Mouse (Mus musculus) cortical plate, adult 2 months (tissue): ENCODE measurements at regions not wholly inside any gene's neighbourhood (a gene's known extent, or its start where the extent isn't known, plus 50 kb on each side); places are given as distances from the start of the nearest gene placed in this dataset.
A peak's percentile ranks its signal among the peaks of the same experiment; 100 is the strongest.

ENCODE experiments used
- H3K27ac ChIP-seq: fragments of 200-500 bp; 2 replicates; pipeline ENCODE4 v1.5.1; 2012; ENCODE audit warnings: low read length, control low read depth, inconsistent platforms; ENCODE audit not compliant: insufficient read depth
- H3K4me1 ChIP-seq: fragments of 200-500 bp; 2 replicates; pipeline ENCODE4 v1.6.1; 2011; ENCODE audit warnings: low read length; ENCODE audit not compliant: control insufficient read depth, insufficient read depth
- H3K4me3 ChIP-seq: fragments of 200-500 bp; 2 replicates; pipeline ENCODE4 v1.5.1; 2011; ENCODE audit warnings: mild to moderate bottlenecking, low read length, control low read depth; ENCODE audit not compliant: insufficient read depth
- CTCF ChIP-seq: fragments of 200-500 bp; IDR thresholded peaks from 2 replicates; pipeline ENCODE4 v1.5.1; 2011; ENCODE audit warnings: mild to moderate bottlenecking, control low read depth, low read length; ENCODE audit not compliant: insufficient read depth; ENCODE audit errors: extremely low read depth
- POLR2A ChIP-seq: fragments of 200-500 bp; IDR thresholded peaks from 2 replicates; pipeline ENCODE4 v1.6.1; 2011; ENCODE audit warnings: mild to moderate bottlenecking, low read length, control low read depth; ENCODE audit not compliant: insufficient read depth; ENCODE audit errors: extremely low read depth

- no peak overlapping the region for H3K27ac ChIP-seq
- H3K4me1 ChIP-seq: no peaks in the 10 kb centered on the region
- TF ChIP-seq CTCF (no peak), POLR2A (no peak)
- no peak overlapping the region for H3K4me3 ChIP-seq
Observed at GRCm38 (mm10) chr9:117967080-117967479, 73.2 kb upstream of the Azi2 start.

DNA sequence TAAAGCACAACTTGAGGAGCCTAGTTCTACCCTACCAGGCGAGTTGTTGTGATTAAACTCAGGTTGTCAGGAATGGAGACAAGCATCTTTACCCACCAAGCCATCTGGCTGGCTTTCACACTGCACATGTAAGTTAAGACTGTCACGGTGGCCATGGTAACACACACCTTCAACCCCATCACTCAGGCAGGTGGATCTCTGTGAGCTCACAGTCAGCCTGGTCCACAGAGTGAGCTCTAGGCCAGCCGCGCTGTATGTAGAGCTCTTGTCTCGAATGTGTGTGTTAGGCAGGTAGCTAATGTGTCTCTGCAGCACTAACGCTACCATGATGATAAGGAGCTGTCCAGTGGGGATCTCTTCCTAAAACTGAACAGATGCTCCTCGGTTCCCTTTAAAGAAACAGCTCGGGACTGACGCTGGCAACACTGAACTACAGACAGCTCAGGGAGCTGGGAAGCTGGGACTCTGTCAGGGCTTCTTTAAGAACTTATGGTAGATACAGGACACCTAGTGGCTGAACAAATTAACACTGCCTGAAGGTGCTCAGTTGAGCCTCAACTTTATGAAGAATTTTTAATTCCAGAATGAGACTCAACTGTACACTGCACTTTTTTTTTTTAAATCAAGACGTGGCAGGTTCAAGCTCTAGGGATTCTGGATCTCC is 73.8 kb upstream of the Azi2 start:
- TF ChIP-seq CTCF (peak; percentile 28; the same call in 1 of the 2 replicates), POLR2A (no peak)
- no peaks in the 10 kb centered on the region for H3K4me1 ChIP-seq
- H3K4me3 ChIP-seq: no peak overlapping the region
- H3K27ac ChIP-seq: no peak overlapping the region

DNA sequence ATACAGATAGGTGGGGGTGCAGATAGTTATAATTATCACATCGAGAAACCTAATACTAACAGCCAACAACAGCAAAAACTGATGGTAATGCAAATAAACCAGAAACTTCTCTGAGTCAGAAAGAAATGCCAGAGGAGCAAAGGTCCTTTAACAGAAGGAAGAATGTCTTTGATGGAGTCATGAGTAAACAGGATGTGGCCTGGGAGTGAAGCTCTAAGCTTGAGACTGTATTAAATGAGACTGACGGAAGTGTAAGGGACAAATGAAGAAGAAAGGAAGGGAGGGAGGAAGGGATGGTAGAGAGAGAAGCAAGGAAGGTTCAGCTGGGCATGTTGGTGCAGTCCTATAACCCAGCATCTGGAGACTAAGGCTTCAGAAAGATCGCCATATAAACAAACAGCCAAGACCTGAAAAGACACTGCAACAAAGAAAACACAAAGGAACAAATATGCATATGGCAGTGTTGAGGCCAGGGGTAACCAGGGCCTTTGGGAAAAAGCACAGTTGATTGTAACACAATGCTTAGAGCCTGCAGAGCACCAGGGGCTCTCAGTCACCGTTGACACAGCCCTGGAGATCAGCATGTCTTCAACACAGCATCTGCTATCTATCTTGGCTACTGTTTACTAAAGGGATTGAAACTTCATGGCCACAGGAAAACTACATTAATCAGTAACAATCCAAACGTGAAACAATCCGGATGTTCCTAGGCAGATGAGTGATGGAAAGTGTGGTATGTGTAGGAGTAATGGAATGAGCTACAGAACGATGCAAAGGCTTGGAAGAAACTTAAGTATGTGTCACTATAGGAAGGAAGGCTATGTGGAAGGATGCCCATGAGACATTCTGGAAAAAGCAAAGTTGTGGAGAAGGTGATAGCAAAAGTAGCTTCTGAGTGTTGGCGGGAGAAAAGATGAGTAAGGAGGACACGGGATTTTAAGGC is 77.9 kb upstream of the Azi2 start:
- TF ChIP-seq POLR2A (no peak), CTCF (no peak)
- Histone ChIP-seq H3K4me3 (no peak overlapping the region), H3K4me1 (no peaks in the 10 kb centered on the region), H3K27ac (no peak overlapping the region)

DNA sequence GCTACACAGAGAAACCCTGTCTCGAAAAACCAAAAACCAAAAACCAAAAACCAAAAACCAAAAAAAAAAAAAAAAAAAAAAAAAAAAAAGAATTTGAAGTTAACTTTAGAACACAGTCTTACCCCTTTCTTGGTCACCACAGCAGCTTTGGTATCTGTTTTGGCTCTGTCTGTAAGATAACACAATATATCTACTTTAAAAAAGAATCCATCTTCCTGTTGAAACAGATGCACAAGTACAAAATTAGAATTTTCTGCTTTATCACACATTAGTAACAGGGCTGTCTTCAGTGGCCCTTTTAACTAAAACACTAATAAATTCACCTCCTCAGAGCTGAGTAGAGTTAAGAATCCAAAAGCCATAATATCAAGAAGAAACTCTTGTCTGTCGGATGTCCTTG is 80.5 kb upstream of the Azi2 start:
- no peak overlapping the region for H3K27ac ChIP-seq
- no peak overlapping the region for H3K4me3 ChIP-seq
- no peaks in the 10 kb centered on the region for H3K4me1 ChIP-seq
- TF ChIP-seq CTCF (no peak), POLR2A (no peak)

DNA sequence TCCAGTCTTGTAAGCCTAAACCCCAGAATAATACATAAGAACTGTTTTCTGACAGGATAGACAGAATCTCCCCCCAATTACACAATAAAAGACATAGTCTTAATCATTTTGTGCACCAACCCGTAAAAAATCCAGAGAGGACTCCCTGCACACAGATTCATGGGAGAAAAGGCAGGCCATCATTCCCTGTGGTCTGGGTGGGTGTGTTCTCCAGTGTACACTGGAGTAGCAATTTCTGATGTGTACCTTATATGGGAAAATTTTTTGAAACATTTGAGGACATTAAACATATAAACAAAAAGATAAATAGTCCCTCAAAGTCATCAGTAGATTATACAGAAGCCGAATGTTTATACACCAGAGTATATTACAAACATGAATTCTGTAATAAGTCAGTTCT is 83.1 kb upstream of the Azi2 start:
- TF ChIP-seq CTCF (no peak), POLR2A (no peak)
- Histone ChIP-seq H3K27ac (no peak overlapping the region), H3K4me3 (no peak overlapping the region), H3K4me1 (no peaks in the 10 kb centered on the region)

GRCm38 (mm10) chr9:117956691-117957090 is 83.6 kb upstream of the Azi2 start:
- no peaks in the 10 kb centered on the region for H3K4me1 ChIP-seq
- TF ChIP-seq POLR2A (no peak), CTCF (no peak)
- H3K4me3 ChIP-seq: no peak overlapping the region
- no peak overlapping the region for H3K27ac ChIP-seq

GRCm38 (mm10) chr9:117927466-117927847 is 112.8 kb upstream of the Azi2 start:
- H3K27ac ChIP-seq: no peak overlapping the region
- peaks cover 2% of the 10 kb centered on the region; the same call in 1 of the 2 replicates for H3K4me1 ChIP-seq
- no peak overlapping the region for H3K4me3 ChIP-seq
- TF ChIP-seq POLR2A (no peak), CTCF (no peak)

- H3K27ac ChIP-seq: no peak overlapping the region
- TF ChIP-seq CTCF (no peak), POLR2A (no peak)
- peaks cover 2% of the 10 kb centered on the region; the same call in 1 of the 2 replicates for H3K4me1 ChIP-seq
- no peak overlapping the region for H3K4me3 ChIP-seq
Observed at GRCm38 (mm10) chr9:117926700-117927465, 113.4 kb upstream of the Azi2 start.

GRCm38 (mm10) chr9:117922992-117923391 is 117.3 kb upstream of the Azi2 start:
- peaks cover 2% of the 10 kb centered on the region; the same call in 1 of the 2 replicates for H3K4me1 ChIP-seq
- H3K27ac ChIP-seq: no peak overlapping the region

GRCm38 (mm10) chr9:117907895-117908424 is 132.3 kb upstream of the Azi2 start:
- no peaks in the 10 kb centered on the region for H3K4me1 ChIP-seq
- H3K27ac ChIP-seq: no peak overlapping the region
- no peak overlapping the region for H3K4me3 ChIP-seq
- TF ChIP-seq POLR2A (no peak), CTCF (no peak)

More at GRCm38 (mm10) chr9:117922992-117923391, 117.3 kb upstream of the Azi2 start:
- TF ChIP-seq POLR2A (no peak), CTCF (no peak)
- H3K4me3 ChIP-seq: no peak overlapping the region
